Mouse (Mus musculus): ENCODE measurements around the gene Mpl. TPM values are rescaled to one million over a fixed set of nuclear protein-coding genes. Genes with fewer than 3 reads are reported as not detected.

The Mpl gene
- under 1 TPM in 1 of 2 experiments, not detected in 1; 0.09 TPM for total RNA-seq (2021)
- long read RNA-seq, experiment 1: 0 reads
- long read RNA-seq, experiment 2: 0 reads

DNA sequence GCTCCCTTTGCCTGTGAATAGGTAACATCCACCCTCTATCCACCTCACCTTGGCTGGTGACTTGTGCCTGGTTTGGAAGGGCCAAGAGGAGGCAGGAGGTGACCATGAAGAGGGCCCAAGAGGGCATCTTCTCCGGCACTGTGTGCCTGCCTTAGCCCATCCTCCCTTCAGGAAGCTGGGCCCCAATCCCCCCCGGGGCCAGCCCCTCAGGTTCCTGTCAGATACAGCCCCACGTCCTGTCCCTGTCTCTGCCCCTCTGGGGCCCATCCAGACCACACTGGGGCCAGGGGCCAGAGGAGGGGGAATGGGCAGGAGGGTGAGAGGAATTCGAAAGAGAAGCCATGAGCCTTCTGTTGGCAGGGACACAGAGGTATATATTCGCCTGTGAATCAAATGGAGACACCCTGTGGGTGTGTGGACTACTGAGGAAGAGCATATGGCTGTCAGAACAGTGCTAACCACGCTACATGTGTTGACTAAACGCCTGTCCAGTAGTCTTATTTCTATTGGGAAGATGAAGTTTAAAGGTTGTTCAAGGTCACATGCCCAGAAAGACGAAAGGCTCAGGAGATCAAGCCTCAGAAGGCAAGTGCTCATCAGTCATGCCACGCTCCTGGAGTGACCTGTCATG is at the start of gene Mpl:
TSS of gene Mpl (minus strand) at position 169 of the 631 bp plus-strand sequence.
- DNase-seq: no peak

DNA sequence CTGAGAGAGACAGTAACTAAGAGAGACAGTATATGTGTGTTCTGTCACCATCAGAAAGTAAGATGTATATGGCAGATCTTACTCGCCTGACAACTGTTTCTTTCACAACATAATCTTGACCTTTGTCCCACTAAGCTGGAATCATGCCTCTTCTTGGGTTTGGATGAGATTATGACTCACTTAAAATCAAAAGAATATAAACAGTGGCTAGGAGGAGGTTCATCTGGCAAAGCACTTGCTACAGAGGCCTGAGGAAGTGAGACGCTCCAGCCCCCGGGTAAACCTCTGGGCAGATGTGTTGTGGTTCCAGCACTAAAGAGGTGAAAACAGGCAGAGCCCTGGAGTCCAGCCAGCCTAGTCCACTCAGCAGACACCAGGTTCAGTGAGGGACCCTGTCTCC is 48.2 kb upstream of the Mpl start:
- DNase-seq: no peak

DNA sequence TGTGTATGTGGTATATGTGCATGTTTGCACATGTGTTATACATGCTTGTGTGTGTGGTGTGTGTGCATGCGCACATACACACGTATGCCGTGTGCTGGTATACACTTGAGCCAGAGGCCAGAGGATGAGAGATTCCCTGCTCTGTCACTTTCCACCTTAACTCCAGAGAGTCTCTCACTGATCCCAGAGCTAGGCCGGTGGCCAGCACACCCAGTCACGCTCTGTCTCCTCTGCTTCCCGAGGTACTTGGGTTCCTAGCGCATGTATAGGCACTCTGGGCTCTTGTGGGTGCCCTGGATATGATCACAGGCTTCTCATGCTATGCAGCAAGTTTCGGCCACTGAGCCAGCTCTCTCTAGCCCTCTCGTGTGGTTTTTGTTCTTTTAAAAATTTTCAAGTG is 43.5 kb upstream of the Mpl start:
- DNase-seq: no peak

DNA sequence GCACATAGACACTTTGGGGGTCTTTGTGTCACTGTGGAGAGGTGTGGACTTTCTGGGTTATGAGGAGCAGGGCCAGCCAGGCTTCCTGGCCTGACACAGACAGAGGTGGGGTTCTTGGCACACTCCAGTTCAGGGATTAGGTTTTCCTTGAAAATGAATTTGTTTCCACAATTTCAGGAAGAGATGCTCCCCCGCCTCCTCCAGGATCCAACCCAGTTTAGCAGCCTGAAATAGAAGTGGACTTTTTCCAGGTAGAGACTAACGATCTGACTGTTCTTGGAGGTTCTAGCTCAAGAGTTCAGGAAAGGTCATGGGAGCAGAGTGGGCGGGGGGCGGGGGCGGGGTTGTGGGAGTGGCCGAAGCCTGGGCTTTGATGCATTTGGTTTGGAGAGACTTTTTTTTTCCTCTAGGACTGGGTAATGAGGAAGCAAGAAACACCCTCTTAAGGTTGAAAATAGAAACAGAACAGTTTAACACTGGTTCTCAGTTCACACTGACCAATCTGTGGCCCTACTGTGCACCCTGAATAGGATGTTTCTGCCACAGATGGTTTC is 42.9 kb upstream of the Mpl start:
- no peak for DNase-seq

DNA sequence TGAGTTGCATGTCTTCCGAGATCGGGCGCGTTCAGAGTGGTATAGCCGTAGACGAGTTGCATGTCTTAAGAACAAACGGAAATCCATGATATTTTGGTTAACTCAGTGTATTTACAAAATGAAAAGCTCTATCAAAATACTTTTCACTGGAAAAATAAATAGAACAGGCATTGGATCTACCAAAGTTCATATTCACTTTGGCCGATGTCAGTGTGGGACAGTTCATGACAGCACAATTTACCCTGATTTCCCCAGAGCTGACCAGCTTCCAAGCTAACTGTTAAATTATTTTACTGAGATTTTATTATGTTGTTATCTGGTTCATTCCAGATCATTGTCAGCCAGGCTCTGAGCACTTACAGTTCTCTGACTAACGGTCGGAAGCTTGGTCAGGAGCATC is 33.1 kb upstream of the Mpl start:
- DNase-seq: no peak

DNA sequence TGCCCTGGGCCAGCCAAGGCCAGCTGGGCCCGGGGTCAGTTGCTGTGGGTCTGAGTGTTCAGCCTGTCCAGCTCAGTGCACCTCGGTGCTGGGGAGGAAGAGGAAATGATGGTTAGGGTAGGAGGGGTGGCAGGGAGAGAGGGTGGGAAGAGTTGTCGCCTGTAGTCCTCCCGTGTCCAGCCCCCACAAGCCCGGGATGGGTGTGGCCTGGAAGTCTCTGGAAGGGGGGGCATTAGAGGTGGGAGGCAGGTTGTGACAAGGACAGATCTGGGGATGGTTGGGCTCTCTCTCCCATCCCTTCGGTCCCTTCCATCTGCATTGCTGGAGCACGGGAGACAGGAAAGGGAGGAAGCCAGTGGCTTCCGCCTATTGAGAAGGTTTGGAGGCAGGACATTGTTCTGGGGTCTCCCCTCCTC is 32.4 kb upstream of the Mpl start, which contains the start of gene Tie1:
TSS of gene Tie1 (minus strand) at position 345 of the 416 bp plus-strand sequence.
- no peak for DNase-seq

DNA sequence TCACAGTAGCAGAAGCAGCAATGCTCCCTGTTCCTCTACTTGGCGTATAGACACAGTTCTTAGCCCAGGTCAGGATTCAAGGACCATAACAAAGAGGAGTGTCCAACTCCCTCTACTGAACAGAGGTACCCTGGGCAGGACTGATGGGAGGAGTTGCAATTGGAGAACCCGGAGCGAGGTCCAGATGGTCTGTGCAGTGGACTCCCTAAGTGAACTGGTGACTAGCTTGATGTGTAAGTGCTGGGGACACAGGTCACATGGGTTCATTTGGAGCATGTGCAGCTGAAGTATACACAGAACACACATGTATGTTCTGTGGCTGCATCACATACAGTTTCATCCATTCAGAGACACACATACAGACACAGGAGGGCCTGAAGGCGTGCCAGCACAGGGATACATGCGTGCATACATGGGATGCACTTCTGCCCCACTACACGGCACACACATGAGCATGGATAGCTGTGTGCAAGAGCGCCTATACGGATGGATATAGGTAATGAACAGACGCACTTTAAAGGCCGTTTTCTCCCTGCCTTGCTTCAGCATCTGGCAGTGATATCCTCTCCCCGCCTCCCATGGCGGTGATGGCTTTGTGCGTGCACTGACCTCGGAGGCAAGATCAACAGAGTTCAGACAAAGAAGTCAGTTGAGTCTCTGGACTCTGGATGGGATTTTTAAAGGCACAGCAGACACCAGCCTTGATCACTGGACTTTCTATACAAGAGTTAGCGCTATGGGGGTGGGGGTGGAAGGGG is 19.6 kb upstream of the Mpl start:
- DNase-seq: no peak

DNA sequence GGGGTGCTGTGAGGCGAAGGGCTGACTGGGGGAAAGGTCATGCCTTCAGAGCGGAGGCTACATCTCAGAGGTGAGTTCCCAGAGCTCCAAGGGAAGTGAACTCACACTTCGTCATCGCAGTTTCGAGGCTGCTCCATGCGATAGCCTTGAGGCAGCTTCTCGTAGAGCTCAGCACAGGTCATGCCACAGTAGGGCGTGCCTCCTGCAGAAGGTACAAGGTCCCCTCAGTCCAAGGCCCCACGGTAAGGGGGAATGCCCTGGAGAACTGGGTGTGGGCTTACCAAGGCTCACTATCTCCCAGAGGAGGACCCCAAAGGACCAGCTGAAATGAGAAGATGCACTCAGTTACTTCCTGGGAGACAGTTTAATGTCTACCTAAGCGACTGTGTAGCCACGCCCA is 15.4 kb upstream of the Mpl start:
- no peak for DNase-seq

DNA sequence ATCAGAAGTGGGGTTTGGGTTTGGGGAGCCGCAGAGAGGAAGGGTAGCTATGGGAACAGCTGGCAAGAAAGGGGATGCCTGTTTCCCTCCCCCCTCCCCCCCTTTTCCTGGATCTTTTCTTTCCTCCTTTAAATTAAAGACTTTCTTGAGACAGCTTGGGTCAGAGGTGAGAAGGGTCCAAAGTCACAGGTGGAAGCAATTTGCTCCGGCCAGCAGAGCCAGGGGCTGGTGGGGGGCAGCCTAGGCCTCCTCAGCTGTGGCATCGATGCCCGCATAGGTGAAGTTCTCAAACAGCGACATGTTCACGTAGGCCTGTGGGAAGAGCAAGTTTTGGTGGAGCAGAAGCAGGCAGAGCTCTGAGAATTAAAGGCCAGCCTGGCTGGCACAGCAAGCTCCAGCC is 14.0 kb upstream of the Mpl start:
- DNase-seq: no peak

DNA sequence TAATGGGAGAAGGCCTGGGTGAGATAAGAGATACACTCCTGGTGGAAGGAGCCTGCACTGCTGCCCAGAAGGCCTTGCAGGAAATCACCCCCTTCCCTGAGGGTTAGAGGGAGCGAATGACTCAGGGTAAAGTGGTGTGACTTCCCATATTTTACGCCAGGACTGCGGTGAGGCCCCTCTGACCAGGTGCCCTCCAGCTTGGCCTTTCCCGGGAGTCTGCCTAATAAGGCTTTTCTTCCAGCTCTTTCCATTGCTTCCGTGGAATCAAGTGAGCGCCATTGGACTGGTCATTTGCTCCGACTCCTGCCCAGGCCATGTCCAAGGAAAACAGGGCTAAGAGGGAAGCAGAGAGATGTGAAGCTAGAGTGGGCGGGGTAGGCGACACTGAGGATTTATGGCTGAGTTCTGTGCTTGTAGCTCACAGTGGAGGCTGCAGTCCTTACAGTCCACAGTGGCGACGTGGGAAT is 8.4 kb upstream of the Mpl start:
- DNase-seq: no peak

DNA sequence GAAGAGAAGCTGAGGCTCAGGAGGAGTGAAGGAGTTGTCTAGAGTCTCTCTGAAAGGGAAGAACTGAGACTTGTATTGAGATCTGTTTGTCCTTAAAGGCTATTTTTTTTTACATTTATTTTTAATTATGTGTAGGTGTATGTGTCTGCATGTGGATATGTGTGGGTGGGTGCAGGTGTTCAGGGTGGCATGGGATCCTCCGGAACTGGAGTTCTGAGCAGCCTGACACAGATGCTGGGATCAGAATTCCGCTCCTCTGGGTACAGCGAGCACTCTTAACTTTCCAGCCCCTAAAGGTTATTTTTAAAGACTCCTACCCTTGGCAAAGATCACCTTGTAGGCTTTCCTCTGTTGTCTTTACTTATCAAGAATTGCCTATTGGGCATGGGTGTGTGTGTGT is 7.6 kb upstream of the Mpl start:
- no peak for DNase-seq

DNA sequence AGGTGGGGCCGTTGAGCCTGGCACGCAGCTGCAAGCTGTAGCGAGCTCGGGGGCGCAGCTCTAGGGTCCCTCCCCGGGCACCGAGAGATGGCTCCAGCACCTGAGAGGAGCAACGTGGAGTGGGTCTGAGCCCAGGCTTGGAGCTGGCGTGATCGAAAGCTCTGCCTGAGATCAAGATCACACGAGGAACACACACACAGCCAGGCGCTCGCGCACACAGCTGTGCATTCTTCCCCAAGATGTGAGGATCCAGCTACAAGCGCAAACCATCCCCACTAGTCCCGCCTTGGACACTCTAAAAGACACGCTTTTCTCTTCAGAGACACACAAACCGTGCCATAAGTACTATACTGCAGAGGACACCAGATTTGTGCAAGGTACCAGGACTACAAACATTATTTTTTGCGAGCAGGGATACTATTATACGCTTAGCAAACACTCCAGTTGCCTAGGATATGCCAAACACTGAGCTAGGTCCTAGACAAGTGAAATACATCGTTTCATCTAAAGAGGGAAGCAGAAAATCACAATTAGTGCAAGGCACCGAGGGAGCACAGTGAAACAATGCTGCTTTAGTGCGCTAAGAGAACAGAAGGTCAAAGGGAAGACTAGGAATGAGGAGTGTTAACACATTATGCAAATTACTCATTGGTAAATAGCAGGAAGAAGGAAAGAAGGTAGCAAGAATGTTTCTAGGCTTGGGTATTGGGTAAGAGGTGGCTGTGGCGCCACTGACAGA is 10.7 kb downstream of the Mpl start:
- no peak for DNase-seq

DNA sequence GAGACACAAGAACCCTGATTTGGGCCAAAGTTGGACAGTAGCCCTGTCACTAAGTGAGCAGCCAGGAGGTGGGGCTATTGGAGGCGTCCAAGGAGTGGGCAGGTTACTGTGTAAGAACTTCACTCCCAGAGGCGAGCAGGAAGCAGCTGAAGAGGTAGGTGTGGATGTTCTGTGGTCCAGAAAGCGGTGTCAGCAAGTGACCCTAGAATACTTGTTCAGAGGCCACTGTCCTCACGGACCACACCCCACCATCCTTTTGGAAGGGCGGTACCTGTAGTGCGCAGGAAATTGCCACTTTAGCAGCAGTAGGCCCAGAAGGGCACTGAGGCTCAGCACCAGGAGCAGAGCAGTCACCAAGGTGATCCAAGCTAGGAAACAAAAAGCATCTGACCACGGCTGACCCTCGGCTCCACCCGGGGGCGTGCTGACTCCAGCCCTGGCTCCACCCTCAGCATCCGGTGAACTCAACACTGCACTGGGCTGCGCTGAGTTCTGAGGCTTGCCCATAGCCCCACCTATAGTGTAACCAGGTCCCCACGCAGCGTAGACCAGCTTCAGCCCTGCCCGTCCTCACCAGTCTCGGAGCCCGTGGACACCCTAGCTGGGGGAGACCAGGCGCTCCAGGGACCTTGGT is 11.4 kb downstream of the Mpl start:
- DNase-seq: peak; percentile 42

DNA sequence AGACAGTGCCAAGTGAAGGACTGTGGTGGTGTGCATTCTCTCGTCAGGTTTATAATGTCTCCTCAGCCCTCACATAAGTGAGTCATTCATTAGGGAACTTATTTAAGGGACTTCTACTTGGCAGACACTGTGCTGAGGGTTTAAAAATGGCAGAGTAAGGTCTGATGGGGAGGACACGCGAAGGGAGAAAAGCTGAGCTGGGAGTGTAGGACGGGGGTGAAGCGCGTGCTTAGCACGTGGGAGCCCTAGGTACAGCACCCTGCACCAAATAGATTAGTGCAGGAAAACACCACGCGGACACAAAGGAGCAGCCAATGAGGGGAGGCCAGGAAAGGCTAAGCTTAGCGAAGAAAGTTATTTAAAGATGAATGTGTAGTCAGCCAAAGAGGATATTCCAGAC is 12.2 kb downstream of the Mpl start:
- no peak for DNase-seq

DNA sequence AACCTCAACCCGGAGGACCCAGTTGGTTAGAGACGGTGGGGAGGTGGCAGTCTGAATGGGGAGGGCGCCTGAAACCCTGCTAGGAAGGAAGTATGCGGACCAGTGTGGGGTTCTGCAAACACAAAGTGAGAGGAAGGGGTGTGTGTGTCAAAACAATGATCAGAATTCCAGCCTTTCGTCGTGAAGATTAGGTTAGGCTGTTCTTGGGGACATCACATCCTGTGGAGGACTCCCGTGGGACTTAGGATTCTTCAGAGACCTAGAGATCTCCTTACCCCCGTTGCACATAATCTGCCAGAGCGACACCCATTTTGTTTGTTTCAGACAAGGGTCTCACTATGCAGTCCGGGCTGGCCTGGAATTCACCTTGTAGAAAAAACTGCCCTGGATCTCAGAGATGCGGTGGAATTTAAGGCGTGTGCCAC is 19.5 kb downstream of the Mpl start:
- no peak for DNase-seq

DNA sequence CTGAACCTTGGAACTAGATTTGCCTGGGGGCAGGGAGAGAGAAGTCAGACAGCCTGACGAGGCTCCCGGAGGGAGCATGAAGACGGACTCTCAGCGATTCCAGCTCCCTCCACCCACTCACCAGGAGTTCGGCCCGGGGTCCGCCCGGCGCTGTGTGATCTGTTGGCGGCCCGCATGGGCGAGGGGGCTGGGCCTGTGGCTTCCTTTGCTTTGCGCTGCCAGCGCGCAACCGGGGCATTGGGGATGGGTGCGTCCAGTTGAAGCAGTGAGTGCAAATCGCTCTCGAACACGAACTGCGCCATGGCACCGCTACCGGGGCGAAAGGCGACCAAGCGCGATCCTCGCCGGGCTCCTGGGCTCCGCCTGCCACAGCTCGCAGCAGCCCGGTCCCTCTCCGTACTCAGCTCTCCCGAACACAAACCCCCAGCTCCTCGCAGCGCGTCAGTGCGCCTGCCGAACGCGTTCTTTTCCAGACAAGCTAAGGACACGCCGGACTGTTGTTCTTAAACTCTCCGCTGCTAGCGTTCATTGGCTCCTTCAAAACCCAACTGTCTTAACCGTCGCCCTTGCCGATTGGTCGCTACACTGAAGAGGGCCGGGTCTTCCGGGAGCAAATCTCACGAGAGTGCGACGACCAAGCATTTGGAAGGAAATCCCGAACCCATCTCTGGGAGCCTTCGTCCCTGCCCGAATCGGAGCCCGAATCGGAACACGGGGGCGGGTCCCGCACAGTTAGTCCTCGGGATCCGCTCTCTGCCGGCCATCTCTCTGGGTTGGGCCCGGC is 20.3 kb downstream of the Mpl start, which contains the start of gene Cdc20:
TSS of gene Cdc20 (minus strand) at position 533 of the 784 bp plus-strand sequence.
- DNase-seq: peak; percentile 85

DNA sequence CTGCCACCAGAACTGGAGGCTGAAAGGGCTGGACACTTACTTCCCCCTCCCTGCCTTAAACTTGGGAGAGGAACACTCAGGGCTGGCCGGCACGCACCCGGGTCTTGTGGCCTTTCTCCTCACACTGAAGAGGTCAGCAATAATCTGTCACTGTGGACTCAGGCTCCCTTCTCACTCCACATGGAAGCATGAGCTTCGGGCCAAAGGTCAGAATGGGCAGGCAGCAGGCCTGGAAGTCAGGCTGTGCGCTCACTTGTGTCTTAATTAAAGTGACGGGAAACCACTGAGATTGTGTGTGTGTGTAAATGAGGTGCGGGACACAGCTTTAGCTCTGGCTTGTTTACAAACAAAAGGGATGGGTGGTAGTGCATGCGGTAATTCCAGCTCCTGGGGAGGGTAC is 25.0 kb downstream of the Mpl start:
- no peak for DNase-seq

DNA sequence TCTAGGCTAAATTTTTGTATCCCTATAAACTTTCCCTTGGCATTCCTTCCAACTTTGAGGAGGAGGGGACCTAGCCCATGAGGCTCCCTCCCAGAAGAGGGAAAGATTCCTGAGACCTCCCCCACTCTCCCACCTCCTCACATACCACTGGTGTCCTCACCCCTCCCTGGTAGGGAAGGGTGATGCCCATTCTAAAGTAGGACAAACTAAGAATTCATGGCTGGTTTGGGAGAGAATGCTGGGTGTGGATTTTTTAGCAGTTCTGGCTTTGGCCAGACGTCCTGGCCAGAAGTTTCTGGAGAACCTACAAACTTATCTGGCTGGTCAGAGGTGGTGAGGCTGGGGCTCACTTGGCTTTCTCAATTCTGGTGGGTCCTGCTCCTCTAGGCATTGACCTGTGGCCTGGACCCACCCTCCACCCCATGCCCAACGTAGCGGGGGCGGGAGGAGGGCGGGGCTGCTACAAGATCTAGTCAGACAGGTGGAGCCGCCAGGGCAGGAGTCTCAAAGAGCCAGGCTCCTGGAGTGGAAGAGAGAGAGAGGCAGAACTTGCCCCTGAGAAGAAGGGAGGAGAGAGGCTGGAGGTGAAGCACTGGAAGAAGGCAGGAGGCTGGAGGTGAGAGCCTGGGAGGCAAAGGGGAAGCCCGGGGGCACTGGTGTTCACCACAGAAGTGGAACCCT is 28.0 kb downstream of the Mpl start:
- DNase-seq: no peak

DNA sequence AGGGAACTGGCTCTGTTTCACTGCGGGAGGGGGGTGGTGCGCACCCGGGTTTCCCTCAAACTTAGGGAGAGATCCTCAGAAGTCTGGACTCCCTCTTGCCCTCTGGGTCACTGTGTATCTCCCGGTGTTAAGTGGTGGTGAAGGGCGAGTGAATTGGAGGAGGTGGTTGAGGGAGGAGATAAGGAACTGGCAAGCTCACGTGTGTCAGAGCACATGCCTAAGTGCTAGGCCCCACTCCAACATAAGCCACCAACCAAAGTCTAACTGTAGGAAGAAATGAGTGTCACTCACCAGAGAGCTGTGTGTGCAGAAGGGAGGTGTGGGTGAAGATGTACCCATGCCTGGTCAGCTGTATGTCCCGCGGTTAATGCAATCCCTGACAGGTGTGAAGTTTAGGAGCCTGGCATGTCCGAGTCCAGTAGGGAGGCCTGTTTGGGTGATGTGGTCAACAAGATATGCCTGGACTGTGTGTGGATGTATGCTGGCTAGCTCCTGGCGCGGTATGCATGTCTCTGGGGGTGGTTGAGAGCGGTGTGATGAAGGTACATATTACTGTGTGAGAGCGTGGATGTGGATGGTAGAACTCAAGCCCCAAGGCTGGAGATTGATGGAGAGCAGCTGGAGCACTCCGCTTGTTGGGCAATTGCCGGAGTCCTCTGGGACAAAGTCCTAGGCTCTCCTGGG is 28.6 kb downstream of the Mpl start:
- no peak for DNase-seq

Measured in gastrocnemius, postnatal 10 days (tissue).